Mouse (Mus musculus): Measurements from ENCODE around the gene Stim2. TPM values are rescaled to one million over a fixed set of nuclear protein-coding genes. Genes with fewer than 3 reads are reported as not detected.

The Stim2 gene
- total and polyA plus RNA-seq, 3 experiments, result 16.8 to 21.5 (median 18.2) TPM

DNA sequence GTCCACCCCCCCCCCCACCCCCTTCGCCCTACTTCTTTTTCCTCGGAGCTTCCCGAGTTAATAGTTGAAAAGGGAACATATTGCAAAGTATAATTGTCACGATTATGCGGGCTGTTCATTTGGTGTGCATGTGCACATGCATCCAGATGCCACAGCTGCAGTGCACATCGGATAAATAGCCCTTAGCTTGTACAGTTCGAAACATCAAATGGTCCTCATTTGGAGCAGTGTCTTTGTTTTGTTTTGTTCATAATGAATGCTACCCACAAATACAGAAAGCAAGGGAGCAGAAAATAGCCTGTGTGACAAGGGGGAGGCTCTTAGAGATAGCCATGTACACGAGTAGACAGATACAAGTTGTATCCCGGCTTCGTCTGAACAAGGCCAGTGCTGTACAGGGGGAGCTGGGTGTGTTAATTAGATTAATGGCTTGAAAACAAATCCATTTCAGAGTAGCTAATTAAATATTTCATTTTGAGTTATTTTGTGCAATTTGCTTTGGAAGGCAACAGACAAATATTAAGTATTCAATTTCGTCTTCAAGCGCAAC, 157.0 kb downstream of the Stim2 start:
- H3K27ac ChIP-seq (ENCODE audit: insufficient read depth, low read depth), result no peak overlapping the region
- peak overlapping the region; percentile 32; the same call in 1 of the 2 replicates for H3K4me2 ChIP-seq (ENCODE audit: insufficient read depth, low read depth, poor library complexity, severe bottlenecking)
- no peak overlapping the region for H3K9ac ChIP-seq (ENCODE audit: insufficient read depth, low read depth)
- dilution Hi-C loops (cut with MboI; ENCODE audit: extremely low pct_ligation_motif_present, extremely low pct_unique_long_range_greater_than_20kb, low sequenced_read_pairs), result no loop called here
- in situ Hi-C loops (cut with MboI; ENCODE audit: low pct_ligation_motif_present, low pct_unique_long_range_greater_than_20kb, low sequenced_read_pairs), result no loop called here
- no peaks in the 10 kb centered on the region for H3K9me3 ChIP-seq (replicated peaks; ENCODE audit: low read length)
- TF ChIP-seq ELF1 (IDR thresholded peaks at IDR 0.05; ENCODE audit: low read depth, low read length) (no peak), ZMIZ1 (IDR thresholded peaks at IDR 0.05; ENCODE audit: low read depth, low read length) (no peak), ZC3H11A (IDR thresholded peaks at IDR 0.05; ENCODE audit: low read depth, low read length) (no peak), MAX (IDR thresholded peaks at IDR 0.05; ENCODE audit: low read length) (no peak), CHD2 (IDR thresholded peaks at IDR 0.05; ENCODE audit: low read length) (no peak), TCF12 (IDR thresholded peaks at IDR 0.05; ENCODE audit: low read depth, low read length) (no peak), GABPA (IDR thresholded peaks at IDR 0.05; ENCODE audit: insufficient replicate concordance, low read depth, low read length) (no peak), UBTF (IDR thresholded peaks at IDR 0.05; ENCODE audit: low read depth, low read length) (no peak), HCFC1 (IDR thresholded peaks at IDR 0.05; ENCODE audit: low read depth, low read length) (no peak)
- no peaks in the 10 kb centered on the region for H3K79me2 ChIP-seq (replicated peaks; ENCODE audit: control insufficient read depth, extremely low read depth, insufficient read depth, poor library complexity, severe bottlenecking)
- peaks cover 2% of the 10 kb centered on the region for H3K27me3 ChIP-seq (replicated peaks)
- peaks cover 0 to 11% of the 10 kb centered on the region in 2 experiments; a peak in 2 of 4 replicates for H3K4me1 ChIP-seq (ENCODE audit: control insufficient read depth in 1 of 2, insufficient read depth in 2 of 2)
- no peak for DNase-seq (ENCODE audit: extremely low read depth)
- H3K36me3 ChIP-seq (replicated peaks in 1 of 2; ENCODE audit: control insufficient read depth in 1 of 2, insufficient read depth in 1 of 2, low read length in 1 of 2), result no peaks in the 10 kb centered on the region
- H3K4me3 ChIP-seq (replicated peaks in 1 of 3; ENCODE audit: low read depth in 2 of 3, low read length in 2 of 3, poor library complexity in 1 of 3), result no peak overlapping the region

DNA sequence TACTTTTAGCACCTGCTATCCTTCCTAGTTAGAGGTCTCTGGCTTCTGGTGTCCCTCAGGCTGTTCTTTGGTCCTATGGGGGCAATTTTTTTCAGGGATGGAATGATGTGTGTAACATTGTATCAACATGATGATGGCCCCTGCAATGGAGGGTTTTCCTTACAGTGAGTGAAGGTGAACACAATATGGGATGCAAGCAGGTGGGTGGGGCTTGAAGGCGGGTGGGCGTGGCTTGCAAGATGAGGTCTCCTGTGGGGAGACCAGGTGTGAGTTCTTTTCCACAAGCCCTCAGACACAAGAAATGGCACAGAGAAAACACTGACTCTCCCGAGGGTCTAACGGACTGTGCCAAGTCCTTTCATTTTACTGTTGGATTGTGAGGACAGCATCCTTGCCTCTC, 157.6 kb downstream of the Stim2 start:
- Histone ChIP-seq H3K9me3 (replicated peaks; ENCODE audit: low read length) (no peaks in the 10 kb centered on the region), H3K4me3 (replicated peaks in 1 of 3; ENCODE audit: low read depth in 2 of 3, low read length in 2 of 3, poor library complexity in 1 of 3) (no peak overlapping the region), H3K79me2 (replicated peaks; ENCODE audit: control insufficient read depth, extremely low read depth, insufficient read depth, poor library complexity, severe bottlenecking) (no peaks in the 10 kb centered on the region), H3K27ac (ENCODE audit: insufficient read depth, low read depth) (no peak overlapping the region), H3K9ac (ENCODE audit: insufficient read depth, low read depth) (no peak overlapping the region), H3K36me3 (replicated peaks in 1 of 2; ENCODE audit: control insufficient read depth in 1 of 2, insufficient read depth in 1 of 2, low read length in 1 of 2) (no peaks in the 10 kb centered on the region), H3K4me2 (ENCODE audit: insufficient read depth, low read depth, poor library complexity, severe bottlenecking) (no peak overlapping the region), H3K4me1 (ENCODE audit: control insufficient read depth in 1 of 2, insufficient read depth in 2 of 2) (peaks cover 0 to 5% of the 10 kb centered on the region in 2 experiments; a peak in 2 of 4 replicates), H3K27me3 (replicated peaks) (peaks cover 2% of the 10 kb centered on the region)
- dilution Hi-C loops (cut with MboI; ENCODE audit: extremely low pct_ligation_motif_present, extremely low pct_unique_long_range_greater_than_20kb, low sequenced_read_pairs) (no loop called here), in situ Hi-C loops (cut with MboI; ENCODE audit: low pct_ligation_motif_present, low pct_unique_long_range_greater_than_20kb, low sequenced_read_pairs) (no loop called here)
- TF ChIP-seq CHD2 (IDR thresholded peaks at IDR 0.05; ENCODE audit: low read length) (no peak), RAD21 (IDR thresholded peaks at IDR 0.05; ENCODE audit: low read depth, low read length) (no peak), RCOR1 (conservative IDR thresholded peaks at IDR 0.05; ENCODE audit: low read depth, low read length) (no peak), TCF12 (IDR thresholded peaks at IDR 0.05; ENCODE audit: low read depth, low read length) (no peak), MAZ (IDR thresholded peaks at IDR 0.05; ENCODE audit: low read depth, low read length) (no peak), KAT2A (IDR thresholded peaks at IDR 0.05; ENCODE audit: insufficient replicate concordance, low read length) (no peak)
- no peak for DNase-seq (ENCODE audit: extremely low read depth)

Data from CH12.LX (cell line).